Mouse (Mus musculus) intestine, embryonic 14.5 days (tissue): Measurements from ENCODE around the gene Otulinl. TPM values are rescaled to one million over a fixed set of nuclear protein-coding genes. Genes with fewer than 3 reads are reported as not detected.

ENCODE experiments used
- ATAC-seq: fragments of 200-750 bp; cut with Nextera tagmentation; replicated peaks from 2 replicates; pipeline ENCODE4 v1.8.0; 2017; ENCODE audit warnings: low read depth, moderate number of reproducible peaks, moderate TSS enrichment, moderate library complexity; ENCODE audit not compliant: low FRiP score, low TSS enrichment
- DNase-seq: peaks from one replicate; pipeline ENCODE4 v3.0.0-alpha.2; 2018; ENCODE audit warnings: low spot score
- H3K27ac ChIP-seq: fragments of 300-500 bp; sonication (generic); 2 replicates; pipeline ENCODE4 v1.5.1; 2014; ENCODE audit warnings: low read depth, mild to moderate bottlenecking, control low read depth
- H3K27me3 ChIP-seq: fragments of 300-500 bp; sonication (generic); replicated peaks from 2 replicates; pipeline ENCODE4 v1.6.1; 2014; ENCODE audit warnings: low read length, control low read depth; ENCODE audit not compliant: control insufficient read depth, insufficient read depth
- H3K36me3 ChIP-seq: fragments of 300-500 bp; sonication (generic); 2 replicates; pipeline ENCODE4 v1.6.1; 2014; ENCODE audit warnings: low read length, control low read depth; ENCODE audit not compliant: control insufficient read depth, insufficient read depth
- H3K4me1 ChIP-seq: fragments of 300-500 bp; sonication (generic); replicated peaks from 2 replicates; pipeline ENCODE4 v1.6.1; 2014; ENCODE audit warnings: low read length, control low read depth, mixed read lengths; ENCODE audit not compliant: control insufficient read depth, insufficient read depth
- H3K4me2 ChIP-seq: fragments of 300-500 bp; sonication (generic); 2 replicates; pipeline ENCODE4 v1.6.1; 2014; ENCODE audit warnings: low read length
- H3K4me3 ChIP-seq: fragments of 300-500 bp; sonication (generic); 2 replicates; pipeline ENCODE4 v1.5.1; 2014; ENCODE audit warnings: low read depth, low read length, control low read depth, mixed read lengths
- H3K9ac ChIP-seq: fragments of 300-500 bp; sonication (generic); 2 replicates; pipeline ENCODE4 v1.6.1; 2014; ENCODE audit warnings: mild to moderate bottlenecking, low read length
- H3K9me3 ChIP-seq: fragments of 300-500 bp; sonication (generic); 2 replicates; pipeline ENCODE4 v1.6.1; 2016; ENCODE audit warnings: low read length, control low read depth; ENCODE audit not compliant: control insufficient read depth
- WGBS: fragments of 180-500 bp; shearing (Covaris S2); extraction: QIAGEN DNeasy Blood & Tissue Kit; methylation state at CpG from one replicate; pipeline ENCODE4 v1.1.7; 2014; 5-methylcytosine and 5-hydroxymethylcytosine counted together
- polyA plus RNA-seq: library from polyadenylated mRNA; unstranded; fragments of >200 nt; fragmentation: Nextera tagmentation; extraction: Ambion mirVana; gene quantifications from 2 replicates; pipeline ENCODE4 v1.2.1, GENCODE M21; 2014

Gene Otulinl
- polyA plus RNA-seq, 1 experiment from 2014 or later = 7.4 TPM

GRCm38 (mm10) chr15:27633941-27634900, 47.2 kb downstream of the Otulinl start:
- 78% methylated on average over 8 of the region's 8 CpGs for WGBS
- H3K27ac ChIP-seq = no peak overlapping the region
- H3K9me3 ChIP-seq = no peaks in the 10 kb centered on the region
- H3K27me3 ChIP-seq = no peaks in the 10 kb centered on the region
- peaks cover 6% of the 10 kb centered on the region for H3K4me1 ChIP-seq
- DNase-seq (no peak), ATAC-seq (no peak)
- no peaks in the 10 kb centered on the region for H3K36me3 ChIP-seq
- H3K9ac ChIP-seq = no peak overlapping the region
- H3K4me3 ChIP-seq = no peak overlapping the region
- no peak overlapping the region for H3K4me2 ChIP-seq

DNA sequence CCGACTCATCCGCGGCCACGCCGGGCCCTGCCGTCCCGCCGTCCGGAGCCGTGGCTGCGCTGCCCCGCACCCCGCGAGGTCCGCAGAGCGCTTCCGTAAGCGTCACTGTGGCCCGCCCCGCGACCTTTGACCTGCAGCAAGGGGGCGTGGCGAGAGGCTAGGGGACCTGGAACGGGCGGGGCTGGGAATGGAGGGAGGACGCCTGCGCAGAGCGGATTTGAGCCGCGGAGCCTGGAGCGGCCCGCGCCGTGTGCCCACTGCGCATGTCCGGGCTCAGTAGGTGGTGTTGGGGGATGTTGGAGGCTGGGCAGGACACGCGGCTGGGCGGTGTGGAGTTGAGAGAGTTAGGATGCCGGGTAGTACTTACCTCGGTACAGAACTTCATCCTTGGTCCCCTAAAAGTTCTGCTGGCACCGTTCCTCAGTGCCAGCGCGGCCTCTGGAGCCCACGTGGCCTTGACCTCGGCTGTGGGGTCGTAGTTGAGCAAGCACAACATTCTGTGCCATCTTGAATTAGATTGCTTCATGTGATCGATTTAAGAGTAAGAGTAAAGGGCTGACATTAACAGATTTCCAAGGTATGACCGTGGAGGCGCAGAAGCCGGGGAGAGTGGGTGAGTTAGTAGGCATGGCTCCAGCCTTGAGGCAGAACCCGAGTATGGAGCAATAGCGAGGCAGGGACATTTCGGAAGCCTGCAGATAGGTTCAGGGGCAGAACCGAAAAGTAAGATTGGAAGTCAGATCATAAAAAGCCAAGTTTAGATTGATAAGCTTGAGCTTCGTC, 50.6 kb downstream of the Otulinl start, which contains the start of gene Otulin:
Gene Otulin (minus strand): TSS at position 93 of the 783 bp plus-strand sequence.
- H3K9me3 ChIP-seq = no peaks in the 10 kb centered on the region
- H3K27me3 ChIP-seq = no peaks in the 10 kb centered on the region
- peaks cover 10% of the 10 kb centered on the region; the same call in 1 of the 2 replicates for H3K36me3 ChIP-seq
- ATAC-seq = peak; percentile 99
- DNase-seq = peak; percentile 99
- peak within 1 kb of the TSS; percentile 65; the same call in 1 of the 2 replicates for H3K27ac ChIP-seq
- WGBS = 6% methylated on average over 56 of the region's 56 CpGs
- H3K4me1 ChIP-seq = peaks cover 14% of the 10 kb centered on the region
- peak within 1 kb of the TSS; percentile 78 for H3K9ac ChIP-seq
- H3K4me2 ChIP-seq = peak within 1 kb of the TSS; percentile 90
- H3K4me3 ChIP-seq = peak within 1 kb of the TSS; percentile 81

GRCm38 (mm10) chr15:27629800-27630600, 51.4 kb downstream of the Otulinl start:
- Histone ChIP-seq H3K9me3 (no peaks in the 10 kb centered on the region), H3K4me2 (peak overlapping the region; percentile 90), H3K4me1 (peaks cover 14% of the 10 kb centered on the region), H3K27me3 (no peaks in the 10 kb centered on the region), H3K36me3 (peaks cover 10% of the 10 kb centered on the region), H3K9ac (peak overlapping the region; percentile 78), H3K27ac (peak overlapping the region; percentile 47; the same call in 1 of the 2 replicates), H3K4me3 (peak overlapping the region; percentile 81)
- ATAC-seq (no peak; the same call in none of the 2 replicates), DNase-seq (no peak)
- WGBS = 2% methylated on average over 53 of the region's 53 CpGs

- ATAC-seq = no peak
- H3K9me3 ChIP-seq = no peaks in the 10 kb centered on the region
- 73% methylated on average over 4 of the region's 4 CpGs for WGBS
- H3K4me3 ChIP-seq = peak overlapping the region; percentile 81; the same call in 1 of the 2 replicates
- no peaks in the 10 kb centered on the region for H3K27me3 ChIP-seq
- H3K27ac ChIP-seq = no peak overlapping the region
- H3K4me2 ChIP-seq = peak overlapping the region; percentile 90
- peaks cover 10% of the 10 kb centered on the region for H3K36me3 ChIP-seq
- H3K9ac ChIP-seq = no peak overlapping the region
- DNase-seq = no peak
- H3K4me1 ChIP-seq = peaks cover 14% of the 10 kb centered on the region
These were observed 52.3 kb downstream of the Otulinl start for GRCm38 (mm10) chr15:27629046-27629445.

- Histone ChIP-seq H3K4me1 (peaks cover 14% of the 10 kb centered on the region), H3K9me3 (no peaks in the 10 kb centered on the region), H3K4me2 (no peak overlapping the region), H3K9ac (no peak overlapping the region), H3K4me3 (no peak overlapping the region), H3K36me3 (peaks cover 13% of the 10 kb centered on the region), H3K27ac (no peak overlapping the region), H3K27me3 (no peaks in the 10 kb centered on the region)
- DNase-seq (no peak), ATAC-seq (no peak)
- 90% methylated on average over 9 of the region's 9 CpGs for WGBS
These were observed 53.6 kb downstream of the Otulinl start for GRCm38 (mm10) chr15:27627794-27628193.

- WGBS = 81% methylated on average over 1 of the region's 1 CpGs
- no peak for ATAC-seq
- no peak overlapping the region for H3K27ac ChIP-seq
- no peak overlapping the region for H3K4me3 ChIP-seq
- no peaks in the 10 kb centered on the region for H3K27me3 ChIP-seq
- peaks cover 21% of the 10 kb centered on the region for H3K36me3 ChIP-seq
- DNase-seq = no peak
- no peaks in the 10 kb centered on the region for H3K9me3 ChIP-seq
- H3K4me2 ChIP-seq = no peak overlapping the region
- H3K4me1 ChIP-seq = peaks cover 14% of the 10 kb centered on the region
- no peak overlapping the region for H3K9ac ChIP-seq
These were observed 55.1 kb downstream of the Otulinl start for GRCm38 (mm10) chr15:27626314-27626713.

DNA sequence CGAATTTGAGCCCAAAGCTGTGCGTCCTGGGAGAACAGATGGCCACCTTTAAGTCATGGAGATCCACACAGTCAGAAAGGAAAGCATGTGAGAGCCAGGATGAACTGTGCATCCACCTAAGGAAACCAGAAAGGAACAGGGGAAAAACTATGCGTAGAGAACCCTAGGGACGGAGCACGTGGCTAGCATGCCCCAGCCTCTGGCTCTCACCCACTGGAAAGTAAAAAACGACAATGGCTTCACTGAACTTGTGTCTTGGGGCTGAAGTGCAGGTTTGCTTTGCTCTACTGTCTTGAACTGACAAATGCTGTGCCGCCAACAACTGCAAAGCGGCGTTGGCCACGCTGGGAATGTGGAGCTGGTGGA, 55.5 kb downstream of the Otulinl start:
- H3K36me3 ChIP-seq = peaks cover 21% of the 10 kb centered on the region
- DNase-seq (no peak), ATAC-seq (no peak)
- H3K27me3 ChIP-seq = no peaks in the 10 kb centered on the region
- H3K4me3 ChIP-seq = no peak overlapping the region
- H3K4me1 ChIP-seq = peaks cover 14% of the 10 kb centered on the region
- 91% methylated on average over 10 of the region's 10 CpGs for WGBS
- no peak overlapping the region for H3K27ac ChIP-seq
- no peak overlapping the region for H3K4me2 ChIP-seq
- no peaks in the 10 kb centered on the region for H3K9me3 ChIP-seq
- H3K9ac ChIP-seq = no peak overlapping the region
